In genomic region chr1:24679071-24679470, GRCm38 (mm10) we compare ENCODE assay signal across 8 mouse cellular contexts. TPM values are rescaled to one million over a fixed set of nuclear protein-coding genes. Genes with fewer than 3 reads are reported as not detected.
DNase-seq lines count a peak whose midpoint lies in the region; ATAC-seq and TF ChIP-seq lines count a peak whose summit lies in the region.

No protein-coding gene starts in this region.

- no peak for TF ChIP-seq CTCF in heart, adult 2 months (IDR thresholded peaks at IDR 0.05)
- no peak for TF ChIP-seq CTCF in MEL (IDR thresholded peaks at IDR 0.05 in 2 of 3, conservative IDR thresholded peaks at IDR 0.05 in 1 of 3; ENCODE audit: control insufficient read depth in 1 of 3, insufficient read depth in 1 of 3, low read depth in 2 of 3, low read length in 3 of 3, poor library complexity in 1 of 3, severe bottlenecking in 1 of 3)
- no peak for TF ChIP-seq CTCF in liver, postnatal 0 days (IDR thresholded peaks at IDR 0.05; ENCODE audit: low read depth)
- no peak for TF ChIP-seq CTCF in small intestine, adult 2 months (IDR thresholded peaks at IDR 0.05; ENCODE audit: extremely low read depth, insufficient read length, insufficient replicate concordance, low read depth, low read length)

- TF ChIP-seq EP300 in heart, adult 2 months (IDR thresholded peaks at IDR 0.05; ENCODE audit: insufficient read depth, low read depth, low read length) = no peak
- no peak for TF ChIP-seq EP300 in MEL (IDR thresholded peaks at IDR 0.05; ENCODE audit: low read depth in 1 of 2, low read length in 2 of 2)
- no peak for TF ChIP-seq EP300 in liver, postnatal 0 days (IDR thresholded peaks at IDR 0.05; ENCODE audit: low read depth)

- no peaks in the 10 kb centered on the region for H3K9me3 ChIP-seq in MEL (replicated peaks; ENCODE audit: insufficient read depth, low read length)
- no peaks in the 10 kb centered on the region for H3K9me3 ChIP-seq in hindbrain, embryonic 12.5 days (replicated peaks)
- H3K9me3 ChIP-seq in liver, postnatal 0 days (ENCODE audit: low read length) = no peaks in the 10 kb centered on the region

- H3K4me3 ChIP-seq in heart, adult 2 months = peak overlapping the region; percentile 91
- peak overlapping the region; percentile 84 to 97 for H3K4me3 ChIP-seq in MEL (ENCODE audit: control insufficient read depth in 1 of 2, insufficient read depth in 1 of 2, low read depth in 2 of 2, low read length in 2 of 2)
- peak overlapping the region; percentile 69 for H3K4me3 ChIP-seq in hindbrain, embryonic 12.5 days
- H3K4me3 ChIP-seq in liver, postnatal 0 days (ENCODE audit: low read depth, low read length) = peak overlapping the region; percentile 85
- H3K4me3 ChIP-seq in small intestine, adult 2 months (ENCODE audit: low read depth, low read length) = peak overlapping the region; percentile 88

- no peaks in the 10 kb centered on the region for H3K27me3 ChIP-seq in heart, adult 2 months (ENCODE audit: control insufficient read depth, insufficient read depth, low read length)
- H3K27me3 ChIP-seq in MEL (ENCODE audit: control insufficient read depth in 1 of 2, insufficient read depth in 2 of 2, low read length in 2 of 2) = no peaks in the 10 kb centered on the region
- H3K27me3 ChIP-seq in hindbrain, embryonic 12.5 days = no peaks in the 10 kb centered on the region
- H3K27me3 ChIP-seq in liver, postnatal 0 days (ENCODE audit: insufficient read depth, low read length) = no peaks in the 10 kb centered on the region
- no peaks in the 10 kb centered on the region for H3K27me3 ChIP-seq in small intestine, adult 2 months (ENCODE audit: control insufficient read depth, insufficient read depth, low read length)

- DNase-seq in heart, adult 2 months = no peak
- DNase-seq in heart, postnatal 4 days = no peak
- DNase-seq in MEL (ENCODE audit: low read depth, low spot score) = peak; percentile 44
- DNase-seq in liver, postnatal 0 days = no peak
- DNase-seq in adrenal gland, postnatal 10 days = no peak
- no peak for DNase-seq in gastrocnemius, adult 8-10 months (ENCODE audit: low spot score in 2 of 2)

- H3K4me2 ChIP-seq in hindbrain, embryonic 12.5 days (replicated peaks) = peak overlapping the region; percentile 63
- H3K4me2 ChIP-seq in liver, postnatal 0 days (ENCODE audit: low read depth, low read length) = peak overlapping the region; percentile 75

- peaks cover 4% of the 10 kb centered on the region; the same call in 1 of the 2 replicates for H3K4me1 ChIP-seq in heart, adult 2 months (ENCODE audit: control insufficient read depth, insufficient read depth, low read length)
- peaks cover 0 to 5% of the 10 kb centered on the region in 2 experiments; a peak in 3 of 4 replicates for H3K4me1 ChIP-seq in MEL (ENCODE audit: control insufficient read depth in 1 of 2, insufficient read depth in 2 of 2, low read length in 2 of 2)
- peaks cover 6% of the 10 kb centered on the region for H3K4me1 ChIP-seq in hindbrain, embryonic 12.5 days
- H3K4me1 ChIP-seq in liver, postnatal 0 days (ENCODE audit: insufficient read depth) = peaks cover 8% of the 10 kb centered on the region; the same call in 1 of the 2 replicates
- peaks cover 3% of the 10 kb centered on the region for H3K4me1 ChIP-seq in small intestine, adult 2 months (ENCODE audit: control insufficient read depth, insufficient read depth, insufficient read length, low read length)

- peaks cover 5% of the 10 kb centered on the region for H3K79me2 ChIP-seq in heart, adult 2 months (replicated peaks; ENCODE audit: control insufficient read depth, insufficient read depth, low read length)
- peaks cover 14% of the 10 kb centered on the region for H3K79me2 ChIP-seq in MEL (ENCODE audit: control insufficient read depth, insufficient read depth, low read length, poor library complexity)

- no peak for TF ChIP-seq POLR2A in heart, adult 2 months (IDR thresholded peaks at IDR 0.05; ENCODE audit: insufficient read depth, low read depth, low read length)
- no peak for TF ChIP-seq POLR2A in MEL (IDR thresholded peaks at IDR 0.05; ENCODE audit: control insufficient read depth in 1 of 2, insufficient read depth in 1 of 2, low read depth in 1 of 2, low read length in 2 of 2, poor library complexity in 1 of 2)
- TF ChIP-seq POLR2A in small intestine, adult 2 months (IDR thresholded peaks at IDR 0.05; ENCODE audit: low read depth, low read length) = no peak

- peak overlapping the region; percentile 75 for H3K9ac ChIP-seq in heart, adult 2 months (ENCODE audit: low read depth, low read length)
- peak overlapping the region; percentile 97 for H3K9ac ChIP-seq in MEL (ENCODE audit: control insufficient read depth, low read depth, low read length, poor library complexity, severe bottlenecking)
- H3K9ac ChIP-seq in hindbrain, embryonic 12.5 days = peak overlapping the region; percentile 77
- peak overlapping the region; percentile 91 for H3K9ac ChIP-seq in liver, postnatal 0 days (replicated peaks)

- WGBS in heart, adult 2 months = 2% methylated on average over 13 of the region's 13 CpGs
- WGBS in hindbrain, embryonic 12.5 days = 3% methylated on average over 13 of the region's 13 CpGs
- WGBS in liver, postnatal 0 days (ENCODE audit: insufficient replicate concordance) = 3% methylated on average over 13 of the region's 13 CpGs
- WGBS in small intestine, adult 2 months = under 1% methylated on average over 12 of the region's 13 CpGs

- no peaks in the 10 kb centered on the region for H3K36me3 ChIP-seq in heart, adult 2 months (ENCODE audit: control insufficient read depth, insufficient read depth, low read length)
- H3K36me3 ChIP-seq in MEL (ENCODE audit: control insufficient read depth in 1 of 2, insufficient read depth in 2 of 2, low read length in 2 of 2) = peaks cover 0 to 11% of the 10 kb centered on the region in 2 experiments; a peak in 2 of 4 replicates
- H3K36me3 ChIP-seq in hindbrain, embryonic 12.5 days = no peaks in the 10 kb centered on the region
- H3K36me3 ChIP-seq in liver, postnatal 0 days (replicated peaks; ENCODE audit: insufficient read depth, low read length) = no peaks in the 10 kb centered on the region
- H3K36me3 ChIP-seq in small intestine, adult 2 months (ENCODE audit: control insufficient read depth, insufficient read depth, low read length) = no peaks in the 10 kb centered on the region

- no peak for TF ChIP-seq RAD21 in MEL (IDR thresholded peaks at IDR 0.05; ENCODE audit: low read depth, low read length)

- intact Hi-C loops in heart, adult 2 months (cut with DNase I) = no loop called here

- ATAC-seq in hindbrain, embryonic 12.5 days (ENCODE audit: low FRiP score) = no peak
- peak; percentile 35 for ATAC-seq in liver, postnatal 0 days

- H3K27ac ChIP-seq in heart, adult 2 months = peak overlapping the region; percentile 83
- peak overlapping the region; percentile 73 for H3K27ac ChIP-seq in MEL (ENCODE audit: control insufficient read depth, low read depth, low read length)
- H3K27ac ChIP-seq in hindbrain, embryonic 12.5 days = peak overlapping the region; percentile 85
- peak overlapping the region; percentile 89 for H3K27ac ChIP-seq in liver, postnatal 0 days (ENCODE audit: low read depth)
- peak overlapping the region; percentile 79 for H3K27ac ChIP-seq in small intestine, adult 2 months (ENCODE audit: insufficient read depth, low read depth, low read length)

TF ChIP-seq in MEL, 35 proteins besides CTCF, POLR2A, EP300 and RAD21:
- TF ChIP-seq MAX (IDR thresholded peaks at IDR 0.05; ENCODE audit: low read length) (no peak), SMC3 (IDR thresholded peaks at IDR 0.05; ENCODE audit: low read depth, low read length) (no peak), BHLHE40 (IDR thresholded peaks at IDR 0.05; ENCODE audit: borderline replicate concordance, low read depth, low read length) (0 out of 2 replicates have a peak, but pooled peaks have one; percentile 10)

RNA-seq across cellular contexts. Expression of gene Lmbrd1, which starts 0.6 kb away (rescaled TPM):
- 10 to 100 TPM; 39.7 to 49.0 TPM for total RNA-seq in heart, adult 2 months (2021)
- 26.0 and 36.8 TPM in 2 replicates for polyA plus RNA-seq in heart, adult 2 months (2012; rRNA removed)
- total RNA-seq in heart, postnatal 4 days (2021) = 10 to 100 TPM; 28.8 TPM
- total RNA-seq in MEL (2012; rRNA removed) = 17.3 and 17.6 TPM in 2 replicates
- 10 to 100 TPM in 1 of 2 experiments, not detected in 1; 24.0 TPM for polyA plus RNA-seq in MEL (2012; ENCODE audit: insufficient read depth in 1 of 2, insufficient read length in 2 of 2, low read depth in 1 of 2, low replicate concordance in 2 of 2, missing spikeins in 1 of 2)
- 31.0 and 37.4 TPM in 2 replicates for polyA plus RNA-seq in hindbrain, embryonic 12.5 days (2016; fragmentation: Nextera tagmentation; extraction: Ambion mirVana)
- 26.1 and 28.0 TPM in 2 replicates for polyA plus RNA-seq in liver, postnatal 0 days (2015; fragmentation: Nextera tagmentation; extraction: Ambion mirVana)
- 3.3 and 8.5 TPM in 2 replicates for polyA plus RNA-seq in small intestine, adult 2 months (2012; rRNA removed)
- total RNA-seq in adrenal gland, postnatal 10 days (2021) = 10 to 100 TPM; 48.1 to 51.2 TPM
- 10 to 100 TPM; 27.3 to 37.2 (median 31.5) TPM for total RNA-seq in gastrocnemius, adult 8-10 months (2022)
